Mouse (Mus musculus): ENCODE measurements at regions not wholly inside any gene's neighbourhood (a gene's known extent, or its start where the extent isn't known, plus 50 kb on each side); places are given as distances from the start of the nearest gene placed in this dataset.

DNA sequence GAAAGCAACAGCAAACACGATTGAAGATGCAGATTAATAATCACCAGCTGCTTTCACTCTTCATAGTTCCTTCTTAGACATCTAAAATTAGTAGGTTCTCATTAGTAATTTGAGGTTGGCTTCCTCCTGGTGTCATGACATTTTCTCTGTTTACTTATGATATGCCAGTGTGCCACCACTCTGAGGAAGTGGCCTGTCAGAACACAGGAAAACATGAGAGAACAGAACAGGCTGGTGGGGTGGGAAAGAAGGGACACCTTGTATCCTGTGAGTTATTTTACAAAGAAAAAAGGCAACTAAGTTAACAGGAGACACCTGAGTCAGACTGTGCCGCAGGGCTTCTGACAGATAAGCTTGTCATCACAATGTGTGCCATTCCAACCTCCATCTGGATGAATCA is 981.4 kb downstream of the Pdha2 start:
- no peak for DNase-seq

DNA sequence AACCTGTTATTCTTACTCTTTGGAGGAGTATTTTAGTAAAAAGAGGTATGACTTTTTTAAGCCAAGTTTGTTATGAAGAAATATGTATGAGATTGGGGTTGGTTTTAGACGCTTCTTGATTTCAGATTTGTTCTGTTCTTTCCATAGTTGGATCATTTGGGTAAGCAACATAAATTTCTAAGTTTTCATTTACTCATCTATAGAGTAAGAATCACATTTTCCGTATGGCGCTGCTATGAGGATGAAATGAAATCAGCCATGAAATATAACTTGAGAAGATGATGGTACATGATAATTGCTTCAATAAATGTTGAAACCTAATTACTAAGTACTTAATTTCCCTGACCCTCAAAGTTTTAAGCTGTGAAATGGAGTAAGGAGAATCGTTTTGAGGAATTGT is 979.0 kb downstream of the Pdha2 start:
- no peak for DNase-seq

DNA sequence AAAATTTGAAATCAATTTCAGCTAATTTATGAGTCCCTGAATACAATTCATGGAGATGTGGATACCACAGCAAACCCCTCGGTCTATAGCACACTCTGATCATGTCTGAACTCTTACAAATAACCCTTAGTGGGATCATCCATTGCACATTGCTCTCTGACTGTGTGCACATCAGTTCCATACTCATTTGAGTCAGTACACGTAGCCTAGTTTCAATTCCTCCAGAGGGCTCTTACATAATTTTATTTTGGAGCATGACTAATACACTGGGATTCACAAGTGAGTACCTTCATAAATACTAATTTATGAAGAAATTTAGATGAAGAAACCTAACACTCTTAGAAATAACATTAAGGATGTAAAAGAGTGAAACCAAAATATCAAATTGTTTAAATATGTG is 978.3 kb downstream of the Pdha2 start:
- no peak for DNase-seq

GRCm38 (mm10) chr3:140239276-140239675 is 972.9 kb downstream of the Pdha2 start:
- no peak for DNase-seq
